ENCODE assay signal across 20 mouse cellular contexts in the genomic region with DNA sequence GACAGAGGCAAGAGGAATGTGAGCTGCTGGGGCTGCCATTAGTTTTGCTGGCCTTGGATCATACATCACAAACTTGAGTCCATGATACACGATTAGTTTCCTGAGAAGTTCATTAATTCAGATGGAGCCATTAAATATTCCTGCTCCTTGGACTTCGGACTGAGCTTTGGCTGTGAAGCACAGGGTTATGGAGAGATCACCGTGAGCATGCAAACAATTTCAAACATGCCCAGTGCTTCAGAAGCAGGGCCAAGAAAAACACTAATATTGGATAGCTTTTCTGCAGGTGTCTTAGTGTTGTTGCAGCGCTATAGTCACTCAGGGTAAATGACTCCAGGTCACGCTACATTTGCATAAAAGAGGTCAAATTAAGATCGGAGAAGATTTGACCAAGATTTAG. TPM values are rescaled to one million over a fixed set of nuclear protein-coding genes. Genes with fewer than 3 reads are reported as not detected.
A peak's percentile ranks its signal among the peaks of the same experiment; 100 is the strongest.
DNase-seq lines count a peak whose midpoint lies in the region; ATAC-seq and TF ChIP-seq lines count a peak whose summit lies in the region.
"Had no signal": no experiment of that assay in that cellular context is flagged by ENCODE, and none has a peak within 500 bp of the region (broad histone marks: within the 10 kb centered on the region; RNA-seq: fewer than 3 reads in every experiment).

No protein-coding gene starts in this region.

- WGBS in kidney, embryonic 14.5 days: 52% methylated on average over 6 of the region's 6 CpGs
- 46% methylated on average over 6 of the region's 6 CpGs for WGBS in kidney, postnatal 0 days
- WGBS in forebrain, embryonic 16.5 days: 88% methylated on average over 6 of the region's 6 CpGs

- H3K4me2 ChIP-seq in kidney, embryonic 14.5 days (replicated peaks; ENCODE audit: low read depth, low read length): no peak overlapping the region
- H3K4me2 ChIP-seq in kidney, postnatal 0 days (ENCODE audit: low read length): no peak overlapping the region
- H3K4me2 ChIP-seq in forebrain, embryonic 16.5 days (ENCODE audit: low read length): no peak overlapping the region
- H3K4me2 ChIP-seq: embryonic facial prominence, embryonic 12.5 days; forebrain, embryonic 12.5 days; heart, embryonic 13.5 days; hindbrain, embryonic 13.5 days had no signal

- peaks cover 12% of the 10 kb centered on the region for H3K36me3 ChIP-seq in kidney, embryonic 14.5 days (ENCODE audit: control insufficient read depth, insufficient read depth, low read length)
- H3K36me3 ChIP-seq in kidney, postnatal 0 days (ENCODE audit: insufficient read depth, low read length): 0 out of 2 replicates have a peak, but pooled peaks cover 8% of the 10 kb centered on the region
- H3K36me3 ChIP-seq in forebrain, embryonic 16.5 days (ENCODE audit: control insufficient read depth, insufficient read depth): no peaks in the 10 kb centered on the region

- H3K9ac ChIP-seq in kidney, embryonic 14.5 days (ENCODE audit: low read depth, low read length): no peak overlapping the region
- H3K9ac ChIP-seq in kidney, postnatal 0 days (ENCODE audit: low read depth, low read length): no peak overlapping the region
- no peak overlapping the region for H3K9ac ChIP-seq in forebrain, embryonic 16.5 days (replicated peaks; ENCODE audit: low read depth, low read length)
- H3K9ac ChIP-seq: embryonic facial prominence, embryonic 12.5 days; forebrain, embryonic 12.5 days; forebrain, postnatal 0 days; heart, embryonic 13.5 days; hindbrain, embryonic 13.5 days had no signal

- H3K9me3 ChIP-seq in kidney, embryonic 14.5 days (ENCODE audit: control insufficient read depth, low read length): no peaks in the 10 kb centered on the region
- H3K9me3 ChIP-seq in kidney, postnatal 0 days (replicated peaks; ENCODE audit: low read length): no peaks in the 10 kb centered on the region
- no peaks in the 10 kb centered on the region for H3K9me3 ChIP-seq in forebrain, embryonic 16.5 days (ENCODE audit: control insufficient read depth, low read length)
- H3K9me3 ChIP-seq: embryonic facial prominence, embryonic 12.5 days; forebrain, embryonic 12.5 days; heart, embryonic 13.5 days; hindbrain, embryonic 13.5 days had no signal

- DNase-seq in kidney, adult 18-20 months: peak; percentile 42
- DNase-seq in kidney, adult 8-10 months: peak; percentile 64 to 70
- DNase-seq in kidney, postnatal 0 days (ENCODE audit: low spot score): peak; percentile 58
- peak; percentile 46 to 52 for DNase-seq in kidney, postnatal 36 days
- DNase-seq in embryo, embryonic 10 days (ENCODE audit: low spot score): no peak
- DNase-seq: adrenal gland, adult 2 months; adrenal gland, postnatal 25 days; cerebellum, adult 18-20 months; cerebellum, adult 9-11 months; embryo, embryonic 11 days; forebrain, postnatal 0 days; gastrocnemius, postnatal 25 days had no signal

- no peaks in the 10 kb centered on the region for H3K4me1 ChIP-seq in kidney, embryonic 14.5 days (ENCODE audit: control insufficient read depth, insufficient read depth, low read length)
- no peaks in the 10 kb centered on the region for H3K4me1 ChIP-seq in kidney, postnatal 0 days (replicated peaks; ENCODE audit: insufficient read depth, low read length)
- H3K4me1 ChIP-seq in forebrain, embryonic 16.5 days (replicated peaks; ENCODE audit: control insufficient read depth, insufficient read depth, low read length): no peaks in the 10 kb centered on the region; the same call in 1 of the 2 replicates

- no peaks in the 10 kb centered on the region for H3K27me3 ChIP-seq in kidney, embryonic 14.5 days (ENCODE audit: control insufficient read depth, insufficient read depth, low read length)
- H3K27me3 ChIP-seq in kidney, postnatal 0 days (ENCODE audit: insufficient read depth, low read length): no peaks in the 10 kb centered on the region
- H3K27me3 ChIP-seq in forebrain, embryonic 16.5 days (replicated peaks; ENCODE audit: control insufficient read depth, insufficient read depth, low read length): no peaks in the 10 kb centered on the region
- H3K27me3 ChIP-seq: CH12.LX; embryonic facial prominence, embryonic 12.5 days; heart, embryonic 13.5 days; hindbrain, embryonic 13.5 days had no signal

- H3K4me3 ChIP-seq in kidney, embryonic 14.5 days (ENCODE audit: low read length): no peak overlapping the region
- no peak overlapping the region for H3K4me3 ChIP-seq in kidney, postnatal 0 days (replicated peaks; ENCODE audit: low read depth, low read length)
- H3K4me3 ChIP-seq in forebrain, embryonic 16.5 days (replicated peaks; ENCODE audit: low read length): no peak overlapping the region
- H3K4me3 ChIP-seq: embryonic facial prominence, embryonic 12.5 days; forebrain, embryonic 12.5 days; heart, embryonic 13.5 days; hindbrain, embryonic 13.5 days had no signal

- no peak overlapping the region for H3K27ac ChIP-seq in kidney, embryonic 14.5 days (ENCODE audit: low read depth, low read length)
- no peak overlapping the region for H3K27ac ChIP-seq in kidney, postnatal 0 days
- no peak overlapping the region for H3K27ac ChIP-seq in forebrain, embryonic 16.5 days (ENCODE audit: low read length)
- H3K27ac ChIP-seq: embryonic facial prominence, embryonic 12.5 days; forebrain, embryonic 12.5 days; heart, embryonic 13.5 days; hindbrain, embryonic 13.5 days; hindbrain, postnatal 0 days had no signal

- ATAC-seq in kidney, embryonic 14.5 days (ENCODE audit: low FRiP score, low TSS enrichment): no peak
- ATAC-seq in kidney, postnatal 0 days (replicated peaks; ENCODE audit: low FRiP score, low read depth): no peak
- ATAC-seq in forebrain, embryonic 16.5 days: no peak
- ATAC-seq: forebrain, postnatal 0 days; hindbrain, postnatal 0 days had no signal

- TF ChIP-seq CTCF in kidney, postnatal 0 days (IDR thresholded peaks at IDR 0.05; ENCODE audit: low read depth): no peak

RNA-seq across cellular contexts. Expression of a gene that starts 15.3 kb away (rescaled TPM):
- 41.6 and 53.4 TPM in 2 replicates for polyA plus RNA-seq in kidney, embryonic 14.5 days (2014; fragmentation: Nextera tagmentation; extraction: Ambion mirVana)
- polyA plus RNA-seq in kidney, postnatal 0 days (2015; fragmentation: Nextera tagmentation; extraction: Ambion mirVana): 35.2 and 38.5 TPM in 2 replicates
- 37.3 and 42.1 TPM in 2 replicates for polyA plus RNA-seq in forebrain, embryonic 16.5 days (2015; fragmentation: Nextera tagmentation; extraction: Ambion mirVana)
